Mouse (Mus musculus): Measurements from ENCODE around the gene Agbl4.

- no peak for TF ChIP-seq POLR2A (IDR thresholded peaks at IDR 0.05; ENCODE audit: control insufficient read depth in 1 of 2, insufficient read depth in 1 of 2, low read depth in 1 of 2, low read length in 2 of 2, poor library complexity in 1 of 2)
- no peak for TF ChIP-seq CTCF (IDR thresholded peaks at IDR 0.05 in 2 of 3, conservative IDR thresholded peaks at IDR 0.05 in 1 of 3; ENCODE audit: control insufficient read depth in 1 of 3, insufficient read depth in 1 of 3, low read depth in 2 of 3, low read length in 3 of 3, poor library complexity in 1 of 3, severe bottlenecking in 1 of 3)
- TF ChIP-seq GATA1 (IDR thresholded peaks at IDR 0.05; ENCODE audit: low read depth, low read length): no peak
- no peak for TF ChIP-seq TBP (IDR thresholded peaks at IDR 0.05; ENCODE audit: low read depth, low read length)
- TF ChIP-seq BHLHE40 (IDR thresholded peaks at IDR 0.05; ENCODE audit: borderline replicate concordance, low read depth, low read length): no peak
- no peak for TF ChIP-seq HCFC1 (IDR thresholded peaks at IDR 0.05; ENCODE audit: low read depth, low read length)
- TF ChIP-seq TCF12 (IDR thresholded peaks at IDR 0.05; ENCODE audit: low read depth, low read length): no peak
- no peak for TF ChIP-seq MAX (IDR thresholded peaks at IDR 0.05; ENCODE audit: low read length)
These were observed 1293.6 kb downstream of the Agbl4 start for GRCm38 (mm10) chr4:111691057-111691543.
